Mouse (Mus musculus) Patski (cell line): ENCODE results near the gene Ripor1. TPM values are rescaled to one million over a fixed set of nuclear protein-coding genes. Genes with fewer than 3 reads are reported as not detected.

Source experiments
- ATAC-seq: fragments of 100-300 bp; one replicate; pipeline ENCODE4 v1.8.0; 2021
- CTCF ChIA-PET: fragments of 350-600 bp; sonication (Branson Sonifier 250); formaldehyde crosslinking; loops from one replicate; lab custom pipeline; 2022; ENCODE audit warnings: inconsistent platforms; lab: Charles Lee
- POLR2A ChIA-PET: fragments of 350-600 bp; sonication (Branson Sonifier 250); formaldehyde crosslinking; loops from one replicate; lab custom pipeline; 2022; ENCODE audit warnings: antibody characterized with exemption, inconsistent platforms; lab: Charles Lee
- DNase-seq: peaks from one replicate; pipeline ENCODE4 v3.0.0-alpha.2; 2011; ENCODE audit warnings: low read depth, low spot score
- H3K27me3 ChIP-seq: fragments of 371-371 bp; one replicate; pipeline ENCODE4 v1.5.1; 2021
- CTCF ChIP-seq: fragments of 100-300 bp; IDR thresholded peaks from one replicate; pipeline ENCODE4 v1.5.1; 2021
- in situ Hi-C: fragments of 300-500 bp; cut with MboI; formaldehyde crosslinking; loops from 3 replicates; pipeline ENCODE4 v1.11.1; 2018; ENCODE audit warnings: low pct_unique_long_range_greater_than_20kb, mixed read lengths
- polyA plus RNA-seq: library from polyadenylated mRNA; unstranded; gene quantifications from one replicate; pipeline ENCODE4 v1.2.3, GENCODE M21; 2021

Gene Ripor1
- polyA plus RNA-seq, 1 experiment from 2014 or later = 84.2 TPM

- no peak for TF ChIP-seq CTCF
- POLR2A ChIA-PET = interaction anchor here (0.6 to 1.0 kb wide), 3 partner anchors 10 to 20 kb away, joined by 3 read pairs; partner anchors contain the start of gene Ctcf
- CTCF ChIA-PET = interaction anchor here (1.3 to 1.5 kb wide), 3 partner anchors 9 to 50 kb away, joined by 4 read pairs; partner anchors contain the start of gene Atp6v0d1
- DNase-seq (no peak), ATAC-seq (no peak)
- H3K27me3 ChIP-seq = no peaks in the 10 kb centered on the region
- in situ Hi-C loops = no loop called here
Measured at GRCm38 (mm10) chr8:105615942-105616341, 10.9 kb downstream of the Ripor1 start.

DNA sequence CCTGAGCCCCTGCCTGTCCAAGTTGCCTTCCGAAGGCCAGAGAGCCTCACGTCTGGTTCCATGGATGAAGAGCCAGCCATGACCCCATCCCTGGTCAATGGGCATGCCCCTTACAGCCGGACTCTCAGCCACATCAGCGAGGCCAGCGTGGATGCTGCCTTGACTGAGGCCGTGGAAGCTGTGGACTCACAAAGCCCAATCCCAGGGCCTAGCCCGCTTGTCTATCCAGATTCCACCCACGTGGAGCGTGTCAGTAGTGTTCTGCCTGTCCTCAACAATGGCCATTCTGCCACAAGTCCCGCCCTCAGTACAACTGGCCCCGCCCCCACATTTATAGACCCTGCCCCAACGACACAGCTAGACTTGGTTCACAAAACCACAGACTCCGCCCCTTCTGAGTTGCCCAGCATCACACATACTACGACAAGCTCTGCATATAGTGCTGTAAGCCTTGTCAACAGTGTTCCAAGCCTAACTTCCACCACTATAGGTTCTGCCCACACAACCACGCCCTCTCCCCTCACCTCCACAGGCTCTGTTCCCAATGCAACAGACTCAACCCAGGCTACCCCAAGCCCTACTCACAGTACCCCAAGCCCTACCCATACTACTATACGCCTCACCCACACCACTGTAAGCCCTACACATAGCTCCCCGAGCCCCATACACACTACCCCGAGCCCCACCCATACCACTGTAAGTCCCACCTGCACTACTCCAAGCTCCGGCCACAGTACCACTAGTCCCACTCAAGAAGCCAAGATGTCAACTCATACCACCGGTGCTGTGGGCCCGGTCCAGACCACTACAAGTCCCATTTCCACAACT is 12.6 kb downstream of the Ripor1 start:
- in situ Hi-C loops = no loop called here
- ChIA-PET POLR2A (no interaction called here), CTCF (interaction anchor here (1.4 to 1.5 kb wide), 3 partner anchors 9 to 21 kb away, joined by 3 to 5 read pairs (median 3); partner anchors contain the start of gene Ripor1)
- DNase-seq (no peak), ATAC-seq (no peak)
- no peak for TF ChIP-seq CTCF
- no peaks in the 10 kb centered on the region for H3K27me3 ChIP-seq

DNA sequence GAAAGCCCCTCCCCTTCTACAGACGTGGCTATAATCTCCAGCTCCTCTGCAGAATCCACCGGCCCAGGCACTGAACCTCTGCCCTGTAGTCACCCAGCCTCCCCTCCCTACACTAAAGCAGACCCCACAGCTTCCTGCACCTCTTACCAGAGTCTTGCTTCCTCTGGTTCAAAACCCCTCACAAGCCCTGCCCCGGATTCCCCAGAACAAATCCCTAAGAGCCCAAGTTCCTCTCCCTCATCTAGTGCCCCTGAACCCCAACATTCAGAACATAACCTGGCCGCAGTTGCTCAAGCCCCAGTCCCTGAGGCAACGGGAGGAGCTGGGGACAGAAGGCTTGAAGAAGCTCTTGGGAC is 13.2 kb downstream of the Ripor1 start:
- no peak for TF ChIP-seq CTCF
- ChIA-PET CTCF (interaction anchor here (0.8 to 1.5 kb wide), 4 partner anchors 10 to 22 kb away, joined by 3 to 5 read pairs (median 3); partner anchors contain the start of gene Ripor1), POLR2A (no interaction called here)
- ATAC-seq (no peak), DNase-seq (no peak)
- no peaks in the 10 kb centered on the region for H3K27me3 ChIP-seq
- in situ Hi-C loops = no loop called here

DNA sequence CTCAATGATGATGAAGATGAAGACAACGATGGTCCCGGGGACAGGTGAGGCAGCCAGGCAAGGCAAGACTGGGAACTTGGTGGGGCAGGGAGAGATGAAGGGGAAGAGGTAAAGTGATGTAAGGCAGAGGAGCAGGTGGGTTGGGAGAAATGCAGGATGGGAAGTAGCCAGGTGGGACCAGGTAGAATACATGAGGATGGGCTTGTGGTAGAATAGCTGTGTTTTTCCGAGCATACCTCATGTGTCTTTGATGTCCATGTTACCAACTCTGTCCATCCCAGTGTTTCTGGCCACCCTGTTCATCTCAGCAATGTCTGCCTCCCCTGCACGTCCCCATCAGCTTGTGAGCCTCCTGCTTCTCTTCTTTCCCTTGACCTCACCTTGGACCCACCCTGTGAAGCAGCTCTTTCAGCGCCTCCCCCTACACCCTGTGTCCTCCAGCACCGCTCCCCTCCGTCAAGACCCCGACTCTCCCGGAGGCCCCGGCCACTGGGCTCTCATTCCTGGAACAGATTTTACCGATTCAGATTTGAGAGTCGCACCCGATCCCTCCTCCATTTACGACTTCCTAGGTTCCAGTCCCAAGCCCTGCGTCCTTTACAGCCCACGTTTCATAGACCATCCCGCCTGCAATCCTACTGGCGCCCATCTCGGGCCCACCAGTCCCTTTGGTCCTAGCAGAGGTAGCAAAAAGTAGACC is 14.0 kb downstream of the Ripor1 start:
- CTCF ChIA-PET = interaction anchor here (0.8 to 1.4 kb wide), 2 partner anchors 11 to 14 kb away, joined by 3 read pairs; partner anchors contain the start of gene Ripor1
- in situ Hi-C loops = no loop called here
- no peaks in the 10 kb centered on the region for H3K27me3 ChIP-seq
- ATAC-seq (no peak), DNase-seq (no peak)
- TF ChIP-seq CTCF = no peak
- POLR2A ChIA-PET = no interaction called here

DNA sequence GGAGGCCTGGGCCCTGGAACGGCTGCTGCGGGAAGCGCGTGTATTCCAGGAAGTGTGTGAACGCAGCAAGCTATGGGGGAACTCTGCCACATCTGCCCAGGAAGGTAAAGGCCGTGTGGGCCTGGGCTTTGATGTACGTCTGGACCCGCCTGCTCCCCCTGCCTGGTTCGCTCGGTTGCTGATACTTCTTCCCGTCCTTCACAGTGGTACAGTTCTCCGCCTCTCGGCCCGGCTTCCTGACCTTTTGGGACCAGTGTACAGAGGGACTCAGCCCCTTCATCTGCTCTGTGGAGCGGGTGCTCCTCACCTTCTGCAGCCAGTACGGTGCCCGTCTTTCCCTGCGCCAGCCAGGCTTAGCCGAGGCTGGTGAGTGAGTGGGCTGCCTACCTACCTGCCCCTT is 15.2 kb downstream of the Ripor1 start:
- in situ Hi-C loops = no loop called here
- ChIA-PET CTCF (no interaction called here), POLR2A (interaction anchor here (1.0 kb wide), 1 partner anchor 13 kb away, joined by 3 read pairs; no protein-coding TSS in a partner anchor)
- DNase-seq (no peak), ATAC-seq (no peak)
- no peak for TF ChIP-seq CTCF
- H3K27me3 ChIP-seq = no peaks in the 10 kb centered on the region

- no peak for DNase-seq
- ATAC-seq = no peak
- ChIA-PET CTCF (interaction anchor here (1.0 to 1.7 kb wide), 2 partner anchors 9 to 13 kb away, joined by 4 to 7 read pairs; no protein-coding TSS in a partner anchor), POLR2A (interaction anchor here (1.0 kb wide), 1 partner anchor 14 kb away, joined by 3 read pairs; no protein-coding TSS in a partner anchor)
- TF ChIP-seq CTCF = no peak
- no peaks in the 10 kb centered on the region for H3K27me3 ChIP-seq
- in situ Hi-C loops = no loop called here
Measured at GRCm38 (mm10) chr8:105620946-105621720, 16.1 kb downstream of the Ripor1 start.

DNA sequence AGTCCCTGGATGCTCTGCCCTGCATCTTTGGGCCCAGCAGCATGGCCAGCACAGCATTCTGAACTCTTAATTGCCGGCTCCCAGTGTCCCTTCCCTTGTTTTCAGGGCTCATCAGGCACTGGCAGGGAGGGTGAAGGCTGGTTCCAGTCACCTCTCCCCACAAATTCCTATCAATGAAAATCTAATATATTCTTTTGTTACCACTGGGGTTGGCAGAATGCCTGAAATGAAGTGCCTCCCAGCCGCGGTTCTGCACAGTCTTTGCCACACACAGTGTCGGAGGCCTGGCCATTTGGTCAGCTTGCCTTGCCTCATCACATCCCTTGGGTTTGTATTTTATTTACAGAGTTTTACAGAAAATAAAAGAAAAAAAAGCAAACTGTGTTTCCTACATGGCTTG is 16.8 kb downstream of the Ripor1 start:
- DNase-seq (no peak), ATAC-seq (no peak)
- ChIA-PET CTCF (interaction anchor here (0.8 to 1.7 kb wide), 8 partner anchors 9 to 57 kb away, joined by 3 to 7 read pairs (median 3); no protein-coding TSS in a partner anchor), POLR2A (interaction anchor here (0.9 kb wide), 1 partner anchor 14 kb away, joined by 3 read pairs; the partner anchor contains the start of gene Ctcf)
- in situ Hi-C loops = no loop called here
- TF ChIP-seq CTCF = no peak
- H3K27me3 ChIP-seq = no peaks in the 10 kb centered on the region

GRCm38 (mm10) chr8:105622421-105622920 is 17.4 kb downstream of the Ripor1 start:
- TF ChIP-seq CTCF = no peak
- no peak for DNase-seq
- ChIA-PET CTCF (interaction anchor here (0.8 to 1.7 kb wide), 10 partner anchors 8 to 56 kb away, joined by 3 to 7 read pairs (median 3); partner anchors contain the start of gene Agrp), POLR2A (interaction anchor here (0.7 to 1.0 kb wide), 3 partner anchors 13 to 76 kb away, joined by 3 to 4 read pairs (median 3); partner anchors contain the start of gene Ctcf)
- H3K27me3 ChIP-seq = no peaks in the 10 kb centered on the region
- in situ Hi-C loops = no loop called here
- ATAC-seq = peak; percentile 84

DNA sequence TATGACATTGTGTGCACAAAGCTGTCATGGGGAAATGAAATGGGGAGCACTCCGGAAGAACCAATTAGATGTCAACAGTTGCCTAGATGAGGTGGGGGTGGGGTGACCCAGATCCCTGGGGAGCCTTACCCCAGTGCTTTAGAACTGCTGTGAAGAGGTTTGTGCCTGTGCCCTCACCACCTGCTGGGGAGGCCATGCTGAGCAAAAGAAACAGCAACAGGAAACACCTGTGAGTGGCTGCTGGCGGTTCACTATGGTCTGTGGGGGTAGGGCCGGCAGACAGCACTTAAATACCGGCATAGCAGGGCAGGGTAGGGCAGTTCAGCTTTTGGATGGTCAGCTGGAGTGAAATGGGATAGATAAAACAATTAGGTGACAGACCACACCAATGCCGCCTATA is 18.1 kb downstream of the Ripor1 start:
- DNase-seq (no peak), ATAC-seq (no peak)
- ChIA-PET POLR2A (interaction anchor here (0.7 to 1.0 kb wide), 2 partner anchors 14 to 76 kb away, joined by 3 to 4 read pairs; no protein-coding TSS in a partner anchor), CTCF (interaction anchor here (0.8 to 1.7 kb wide), 10 partner anchors 8 to 55 kb away, joined by 3 to 7 read pairs (median 3); partner anchors contain the start of genes Agrp and Ctcf)
- TF ChIP-seq CTCF = no peak
- in situ Hi-C loops = no loop called here
- no peaks in the 10 kb centered on the region for H3K27me3 ChIP-seq
